Mouse (Mus musculus) lung, postnatal 0 days (tissue): ENCODE results near the gene Gm42742.

ENCODE experiments used
- CTCF ChIP-seq: IDR thresholded peaks from 2 replicates; pipeline ENCODE4 v1.5.1; 2016; ENCODE audit warnings: antibody characterized with exemption, mild to moderate bottlenecking
- EP300 ChIP-seq: IDR thresholded peaks from 2 replicates; pipeline ENCODE4 v1.6.1; 2016; ENCODE audit warnings: antibody characterized with exemption, mild to moderate bottlenecking, control low read depth

DNA sequence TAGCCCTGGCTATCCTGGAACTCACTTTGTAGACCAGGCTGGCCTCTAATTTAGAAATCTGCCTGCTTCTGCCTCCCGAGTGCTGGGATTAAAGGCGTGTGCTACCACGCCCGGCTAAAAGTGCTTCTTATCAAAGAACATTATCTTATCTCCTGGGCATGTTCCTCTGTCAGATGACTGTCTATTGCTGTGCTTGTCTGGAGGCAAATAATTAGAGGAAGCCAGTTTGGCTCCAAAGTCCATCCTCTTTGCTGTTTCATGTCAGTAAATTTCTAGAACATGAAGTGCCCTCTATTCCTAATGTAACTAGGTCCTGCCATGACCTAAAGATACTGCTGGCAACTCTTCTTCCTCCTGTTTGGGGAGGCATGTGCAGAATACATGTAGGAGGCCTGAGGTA is 38.8 kb downstream of the Gm42742 start:
- no peak for TF ChIP-seq CTCF
- TF ChIP-seq EP300 = no peak
